Mouse (Mus musculus) kidney, adult 18-20 months (tissue): ENCODE data around the gene Ccdc51.

Source experiments
- DNase-seq: peaks from one replicate; pipeline ENCODE4 v3.0.0; 2021

The Ccdc51 gene

GRCm38 (mm10) chr9:109057543-109057942 lies 24.8 kb upstream of the Ccdc51 start:
- no peak for DNase-seq

DNA sequence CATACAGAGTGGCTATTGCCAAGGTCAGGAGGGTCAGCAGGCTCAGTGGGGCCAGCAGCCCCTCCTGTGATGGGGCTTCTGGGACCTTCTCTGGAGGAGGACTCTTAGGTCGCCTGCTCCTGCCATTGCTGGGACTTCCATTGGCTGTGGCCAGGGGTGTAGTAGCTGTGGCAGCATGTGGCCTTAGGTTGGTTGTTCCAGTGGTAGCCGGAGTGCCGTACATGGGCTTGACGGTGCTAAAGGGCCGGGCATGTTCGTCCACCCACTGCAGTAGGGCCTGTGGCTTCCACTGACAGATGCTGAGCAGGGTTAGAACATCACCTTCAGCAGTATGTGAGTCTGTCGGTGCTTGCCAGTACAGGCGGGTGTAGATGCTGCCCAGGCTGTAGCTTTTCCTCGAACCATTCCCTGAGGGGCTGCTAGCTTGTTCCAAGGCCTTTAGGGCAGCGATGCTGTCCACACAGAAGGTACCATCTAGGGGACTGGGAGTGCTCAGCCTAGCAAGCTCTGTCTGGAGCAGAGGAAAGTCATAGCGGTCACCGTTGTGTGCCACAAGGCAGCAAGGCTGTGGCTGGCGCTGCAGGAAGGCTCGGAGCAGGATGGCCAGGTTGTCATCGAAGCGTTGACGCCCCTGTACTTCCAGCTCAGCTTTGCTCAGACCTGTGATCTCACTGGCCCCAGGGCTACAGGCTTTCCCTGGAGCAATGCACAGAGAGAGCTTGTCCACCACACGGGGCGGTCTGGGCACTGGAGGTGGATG lies 24.1 kb upstream of the Ccdc51 start:
- DNase-seq, result no peak

- DNase-seq, result peak; percentile 93
Measured at GRCm38 (mm10) chr9:109059136-109059903, 23.0 kb upstream of the Ccdc51 start, which contains the start of gene Trex1. Gene Trex1, minus strand, starts transcription at chr9:109059734.

GRCm38 (mm10) chr9:109060184-109060897 lies 22.0 kb upstream of the Ccdc51 start:
- no peak for DNase-seq

DNA sequence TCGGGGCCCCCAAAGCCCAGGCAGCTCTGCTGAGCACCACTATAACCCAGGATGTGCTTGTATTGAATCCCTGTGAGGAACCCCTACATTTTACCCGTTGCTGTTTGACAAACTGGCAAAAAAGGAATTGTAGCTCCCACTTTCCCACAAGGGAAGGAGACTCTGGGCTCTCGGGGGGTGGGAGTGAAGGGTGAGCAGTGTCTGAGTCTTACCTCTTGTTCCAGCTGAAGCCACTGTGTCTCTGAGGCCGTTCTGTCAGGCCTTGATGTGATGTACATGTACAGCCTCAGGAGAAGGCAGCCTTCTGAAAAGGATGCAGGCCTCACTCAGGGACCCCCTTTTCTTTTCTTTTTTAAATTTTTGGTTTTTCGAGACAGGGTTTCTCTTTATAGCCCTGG lies 21.4 kb upstream of the Ccdc51 start:
- no peak for DNase-seq

DNA sequence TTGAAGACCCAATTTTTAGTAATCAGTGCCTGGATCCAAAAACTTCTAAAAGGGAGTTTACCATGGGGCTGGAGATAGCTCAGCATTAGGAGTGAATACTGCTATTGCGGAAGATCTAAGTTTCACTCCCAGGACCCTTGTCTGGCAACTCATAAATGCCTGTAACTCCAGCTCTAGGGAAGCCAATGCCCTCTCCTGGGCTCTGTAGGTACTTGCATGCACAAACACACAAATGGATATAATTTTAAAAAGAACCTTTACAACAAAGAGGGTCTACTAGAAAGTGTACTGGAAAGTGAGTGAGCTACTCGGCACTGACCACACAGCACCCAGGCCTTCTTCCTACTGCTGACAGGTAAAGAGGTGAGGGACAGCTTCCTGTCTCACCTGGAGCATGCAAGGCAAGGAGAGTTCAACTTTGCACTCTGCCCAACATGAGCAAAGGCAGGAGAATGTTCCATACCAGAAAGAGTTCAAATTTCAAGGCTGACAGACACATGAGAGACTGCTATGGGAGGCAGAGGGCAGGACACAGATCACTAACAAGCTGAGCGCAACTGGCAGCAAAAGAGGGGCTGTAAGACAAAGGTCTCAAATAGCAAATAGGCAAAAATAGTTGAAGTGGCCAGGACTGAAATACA lies 14.1 kb upstream of the Ccdc51 start:
- DNase-seq, result no peak

GRCm38 (mm10) chr9:109073661-109074573 lies 8.4 kb upstream of the Ccdc51 start, which contains the start of gene Atrip:
Gene Atrip, minus strand, starts transcription at chr9:109074124.
- peak; percentile 91 for DNase-seq

- DNase-seq, result no peak
Measured at GRCm38 (mm10) chr9:109080516-109080915, 1.8 kb upstream of the Ccdc51 start.

DNA sequence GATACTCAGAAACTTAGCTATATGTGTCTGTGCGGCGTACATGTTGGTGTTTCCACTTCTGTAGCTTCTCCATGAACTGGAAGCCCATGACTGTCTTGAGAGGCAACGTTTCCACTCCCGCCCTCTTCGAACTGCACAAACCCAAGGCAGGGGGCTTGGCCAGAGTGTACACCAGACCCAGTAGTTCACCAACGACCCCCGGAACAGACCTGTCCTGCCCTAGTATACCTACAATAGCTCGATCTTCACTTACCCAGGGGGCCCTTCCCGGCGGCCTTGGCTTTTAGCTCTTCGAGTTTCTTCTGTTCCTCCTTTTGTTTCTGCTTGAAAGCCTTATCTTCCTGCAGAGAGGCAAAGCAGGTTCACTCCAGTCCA lies 557 bp upstream of the Ccdc51 start:
- no peak for DNase-seq

- no peak for DNase-seq
Measured at GRCm38 (mm10) chr9:109084922-109085321, 2.6 kb downstream of the Ccdc51 start.

DNA sequence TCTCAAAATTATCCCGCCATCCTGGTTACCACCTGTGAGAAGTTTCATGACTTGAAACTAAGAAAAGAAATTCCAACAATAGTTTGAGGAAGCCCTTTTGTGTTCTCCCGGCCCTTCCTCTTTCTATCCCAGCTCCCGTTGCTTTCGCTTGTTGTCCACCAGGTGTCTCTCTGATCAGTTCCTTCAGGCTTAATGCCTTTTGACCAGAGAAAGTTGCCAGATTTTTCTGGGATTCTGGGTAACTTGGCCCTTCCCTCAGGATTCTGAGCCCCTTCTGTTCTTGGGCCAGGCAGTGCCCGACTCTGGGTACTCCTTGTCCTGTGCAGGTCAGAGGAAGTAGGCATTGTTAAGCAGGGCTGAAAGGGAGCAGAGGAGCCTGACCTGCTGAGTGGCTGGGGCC lies 5.7 kb downstream of the Ccdc51 start:
- peak; percentile 38 for DNase-seq

DNA sequence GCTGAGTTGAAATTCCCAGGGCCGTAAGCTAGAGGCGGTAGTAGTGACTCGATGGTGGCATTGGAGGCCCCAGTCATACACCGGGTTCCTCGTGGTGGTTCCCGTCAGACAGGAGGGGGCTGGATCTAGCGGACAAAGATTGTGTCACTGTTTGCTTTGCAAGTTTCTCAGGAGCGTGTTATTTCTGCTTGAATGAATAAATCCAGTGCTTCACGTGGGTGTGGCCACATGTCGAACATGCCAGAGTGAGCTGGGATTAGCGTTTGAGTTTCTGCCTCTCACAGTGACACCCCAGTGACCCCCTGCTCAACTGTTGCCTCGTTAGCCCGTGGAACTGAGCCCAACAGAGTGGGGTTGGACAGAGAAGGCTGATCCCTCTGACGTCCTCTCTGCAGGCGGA lies 8.2 kb downstream of the Ccdc51 start:
- DNase-seq, result no peak

DNA sequence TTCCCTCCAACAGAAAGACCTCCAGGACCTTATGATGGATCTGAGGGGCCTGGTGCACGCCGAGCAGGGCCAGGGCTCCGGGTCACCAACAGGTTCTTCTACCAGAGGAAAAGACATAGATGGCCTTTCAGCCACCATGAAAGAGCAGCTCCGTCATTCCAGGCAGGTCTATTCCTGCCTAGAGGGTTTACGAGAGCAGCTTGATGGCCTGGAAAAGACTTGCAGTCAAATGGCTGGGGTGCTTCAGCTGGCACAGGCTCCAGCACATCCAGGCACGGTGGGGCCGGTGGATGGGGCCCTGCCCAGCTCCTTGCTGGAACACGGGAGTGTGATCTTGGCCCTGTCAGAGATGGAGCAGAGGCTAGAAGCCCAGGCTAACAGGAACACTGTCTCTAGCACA lies 9.5 kb downstream of the Ccdc51 start:
- no peak for DNase-seq

GRCm38 (mm10) chr9:109092799-109093198 lies 10.5 kb downstream of the Ccdc51 start:
- DNase-seq, result peak; percentile 38

DNA sequence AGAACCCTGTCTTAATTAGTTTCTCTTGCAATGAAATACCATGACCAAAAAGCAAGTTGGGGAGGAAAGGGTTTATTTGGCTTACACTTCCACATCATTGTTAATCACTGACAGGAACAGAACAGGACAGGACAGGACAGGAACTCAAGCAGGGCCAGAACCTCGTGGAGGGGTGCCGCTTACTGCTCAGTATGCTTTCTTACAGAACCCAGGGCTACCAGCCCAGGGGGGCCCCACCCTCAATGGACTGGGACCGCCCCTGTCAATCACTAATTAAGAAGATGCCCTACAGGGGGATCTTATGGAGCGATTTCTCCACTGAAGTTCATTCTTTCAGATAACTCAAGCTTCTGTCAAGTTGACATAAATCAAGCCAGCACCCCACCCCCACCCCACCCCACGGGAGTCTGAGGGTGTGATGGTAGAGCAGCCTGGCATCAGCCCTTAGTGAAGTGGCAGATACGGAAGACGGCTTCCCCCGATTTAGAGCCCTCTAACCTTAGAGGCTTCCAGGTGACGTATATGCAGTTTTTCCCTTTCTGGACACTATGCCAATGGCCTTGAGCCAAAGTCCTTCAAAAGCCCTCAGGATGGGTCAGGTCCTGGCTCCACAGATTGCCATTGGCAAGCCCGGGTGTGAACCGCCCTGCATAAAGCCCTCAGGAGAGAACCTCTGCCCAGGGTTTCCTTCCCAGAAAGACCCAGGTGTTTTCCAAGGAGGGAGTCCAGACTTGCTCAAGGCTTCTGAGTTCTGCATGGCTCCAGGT lies 11.7 kb downstream of the Ccdc51 start:
- peak; percentile 65 for DNase-seq

GRCm38 (mm10) chr9:109094553-109095136 lies 12.4 kb downstream of the Ccdc51 start:
- DNase-seq, result no peak

DNA sequence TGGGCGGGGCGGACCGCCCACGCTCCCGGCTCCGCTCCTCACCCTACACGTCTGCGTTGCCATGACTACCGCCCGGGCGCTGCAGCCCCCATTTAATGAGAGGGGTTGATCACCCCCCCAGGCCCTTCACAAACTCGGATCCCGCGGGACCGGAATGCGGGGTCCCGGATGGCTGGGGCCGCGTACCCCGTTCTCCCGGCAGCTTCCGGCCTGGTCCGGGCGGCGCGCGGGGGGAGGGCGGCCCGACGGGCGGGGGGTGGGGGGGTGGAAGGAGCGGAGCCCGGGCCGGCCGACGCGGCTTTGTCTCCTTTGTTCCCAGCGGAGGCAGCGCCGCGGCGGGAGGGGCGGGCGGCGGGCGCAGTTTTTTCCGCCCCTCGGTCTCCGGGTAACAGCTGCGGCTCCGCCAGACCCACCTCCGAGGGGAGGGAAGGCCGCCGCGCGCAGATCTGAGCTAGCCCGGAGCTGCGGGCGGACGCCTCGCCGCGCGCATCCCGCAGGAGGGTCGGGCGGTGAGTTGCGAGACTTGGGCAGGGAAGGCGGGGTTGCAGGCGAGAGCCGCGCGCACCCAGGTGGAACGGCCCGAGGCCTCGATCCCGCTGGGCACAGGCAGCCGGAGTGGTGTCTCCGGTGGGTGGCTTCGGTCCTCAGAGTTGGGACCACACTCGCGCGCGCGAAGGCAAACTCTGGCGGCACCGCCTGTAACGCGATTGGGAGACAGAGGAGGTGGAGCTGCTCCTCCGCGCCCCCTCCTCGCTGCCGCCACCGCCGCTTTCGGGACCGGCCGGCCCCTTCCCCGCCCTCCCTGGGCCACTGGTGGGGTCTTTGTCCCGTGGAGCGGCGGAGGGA lies 13.1 kb downstream of the Ccdc51 start, which contains the start of gene Plxnb1:
Gene Plxnb1 (plus strand): TSS at position 253 of the 846 bp plus-strand sequence.
- DNase-seq, result peak; percentile 76

GRCm38 (mm10) chr9:109096251-109096661 lies 14.0 kb downstream of the Ccdc51 start:
- peak; percentile 38 for DNase-seq

- no peak for DNase-seq
Measured at GRCm38 (mm10) chr9:109096856-109097255, 14.6 kb downstream of the Ccdc51 start.

DNA sequence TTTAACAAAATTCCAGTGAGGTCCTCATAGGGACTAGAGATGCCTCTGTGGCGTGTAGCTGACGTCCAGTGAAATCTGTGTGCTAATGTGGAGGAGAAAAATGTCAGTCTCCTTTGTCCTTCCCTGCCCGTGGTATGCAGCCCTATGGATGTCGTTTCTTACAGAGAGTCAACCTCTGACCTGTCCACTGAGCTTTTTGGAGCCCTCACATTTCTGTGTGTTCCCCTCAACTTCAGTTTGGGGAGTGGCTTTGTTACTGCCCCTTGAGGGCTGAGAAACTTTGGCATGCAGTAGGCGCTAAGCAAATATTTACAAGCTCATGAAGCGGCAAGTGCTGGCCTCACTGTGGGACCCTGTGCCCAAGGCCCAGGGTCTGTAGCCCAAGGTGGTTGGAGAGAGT lies 15.0 kb downstream of the Ccdc51 start:
- no peak for DNase-seq
